Mouse (Mus musculus) induced T-regulatory cell, adult 2 months (primary cell): Measurements from ENCODE around the gene Slc7a11.

Experiments used
- DNase-seq: peaks from one replicate; pipeline ENCODE4 v3.0.0-alpha.2; 2012; ENCODE audit warnings: low read depth

Gene Slc7a11

DNA sequence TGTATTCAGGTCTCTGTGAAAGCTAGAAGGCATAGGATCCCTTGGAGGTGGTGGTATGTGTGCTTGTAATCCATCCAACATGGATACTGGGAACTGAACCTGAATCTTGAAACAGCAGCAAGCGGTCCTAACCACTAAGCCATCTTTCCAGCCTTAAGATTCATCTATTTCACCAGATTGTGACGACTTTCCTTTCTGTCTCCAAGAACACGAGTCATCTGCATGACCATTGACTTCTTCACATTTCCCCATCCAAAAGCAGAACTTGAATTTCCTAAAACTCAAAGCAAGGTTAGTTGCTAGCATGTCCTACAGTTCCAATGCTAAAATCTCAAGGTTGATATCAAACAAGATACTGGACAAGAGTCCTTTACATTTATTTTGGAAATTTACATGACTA, 37.5 kb downstream of the Slc7a11 start:
- no peak for DNase-seq

DNA sequence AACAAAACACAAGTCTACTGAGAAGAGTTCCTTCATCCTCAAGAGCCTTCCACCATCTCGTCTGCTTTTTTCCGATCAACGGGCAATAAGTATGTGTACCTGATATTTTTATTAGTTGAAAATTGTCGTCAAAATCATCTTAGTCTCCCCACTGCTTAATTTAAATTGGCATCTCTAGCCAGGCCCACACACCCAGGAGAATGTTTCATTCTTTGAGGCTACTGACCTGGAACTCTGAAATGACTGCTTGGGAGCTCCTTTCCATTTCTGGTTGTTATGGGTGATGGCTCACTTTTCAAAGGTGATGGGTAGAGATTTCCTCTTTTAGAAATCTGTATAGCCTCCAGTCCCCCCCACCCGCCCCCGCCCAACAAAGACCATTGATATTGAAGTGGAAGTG, 54.6 kb downstream of the Slc7a11 start:
- DNase-seq, result no peak

DNA sequence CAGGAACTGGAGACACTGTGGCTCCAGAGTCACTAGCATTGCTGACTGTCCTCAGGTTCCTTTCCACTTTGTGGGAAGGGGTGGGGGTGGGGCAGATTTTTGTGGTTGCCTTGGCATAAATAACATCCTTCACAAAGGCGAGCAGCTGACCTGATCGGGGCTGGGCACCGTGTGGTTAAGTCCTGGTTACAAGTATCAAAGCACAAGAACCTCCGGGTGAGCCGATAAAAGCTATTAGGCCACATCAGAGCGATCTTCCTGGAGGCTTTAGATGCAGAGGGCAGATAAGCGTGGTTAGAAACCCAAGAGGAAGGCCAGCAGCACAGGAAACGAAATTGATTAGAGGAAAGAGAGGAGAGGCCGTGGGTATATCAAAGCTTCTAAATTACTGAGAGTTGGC, 55.1 kb downstream of the Slc7a11 start:
- DNase-seq, result peak; percentile 10

DNA sequence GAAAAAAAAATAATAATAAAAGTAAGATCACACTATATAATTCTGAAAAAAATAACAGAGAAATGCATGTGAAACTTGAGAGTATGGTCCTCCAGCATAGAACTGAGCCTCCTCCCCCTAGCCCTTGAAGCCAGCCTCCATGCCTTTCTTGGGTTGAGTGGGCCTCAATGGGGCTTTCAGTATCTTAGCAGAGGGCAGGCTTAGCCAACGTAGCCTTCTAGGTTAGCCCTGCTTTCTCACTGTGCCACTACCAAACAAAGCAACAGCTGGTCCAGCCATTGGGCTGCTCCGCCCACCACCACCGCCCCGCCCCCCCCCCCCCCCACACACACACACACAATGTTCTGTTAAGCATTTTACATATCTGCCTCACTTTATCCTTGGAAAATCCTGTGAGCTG, 56.1 kb downstream of the Slc7a11 start:
- DNase-seq, result no peak

DNA sequence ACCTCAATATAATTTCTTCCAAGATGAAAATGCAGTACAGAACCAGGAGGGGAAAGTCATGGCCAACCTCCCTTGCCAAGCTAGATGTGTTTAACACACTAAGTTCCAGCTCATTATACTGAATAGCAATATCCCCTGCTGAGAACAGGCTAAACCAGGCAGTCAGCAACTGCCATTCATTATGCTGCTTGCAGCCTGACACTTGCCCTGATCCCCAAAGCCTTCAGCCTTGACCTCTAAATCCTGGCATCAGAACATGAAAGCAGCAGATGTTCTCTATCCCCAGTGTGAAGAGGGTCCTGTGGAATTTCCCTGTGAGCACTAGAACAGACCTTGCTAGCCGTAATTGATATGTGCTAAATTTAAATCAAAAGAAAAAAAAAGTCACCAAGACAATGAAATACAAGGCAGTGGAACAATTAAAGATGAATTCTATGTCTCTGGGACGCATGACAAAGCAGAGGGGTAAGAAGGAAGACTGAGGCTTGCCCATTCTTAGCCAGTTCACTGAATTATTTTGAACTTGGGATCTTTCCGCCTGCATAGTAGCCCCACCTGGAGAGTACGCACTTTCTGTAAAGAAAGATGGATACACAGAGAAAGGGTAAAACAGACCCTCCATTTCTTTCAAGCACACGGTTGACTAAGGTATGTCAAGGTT, 56.7 kb downstream of the Slc7a11 start:
- no peak for DNase-seq

DNA sequence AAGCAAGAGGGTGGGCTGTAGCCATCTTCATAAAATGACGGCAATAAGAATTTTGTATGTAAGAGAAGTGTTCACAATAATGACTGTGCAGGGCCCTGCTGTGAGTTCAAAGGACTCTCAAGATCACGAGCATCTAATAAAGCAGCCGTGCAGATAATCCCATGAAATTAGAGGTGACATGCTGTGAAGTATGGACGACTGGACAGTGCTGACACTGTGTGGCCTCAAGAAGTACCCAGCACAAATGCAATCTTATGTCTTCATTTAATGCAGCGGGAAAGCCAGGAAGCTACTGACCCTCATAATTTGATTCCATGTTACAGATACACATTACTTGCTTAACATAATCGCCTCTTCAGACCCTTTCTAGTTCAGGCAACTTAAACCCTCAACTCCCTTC, 57.3 kb downstream of the Slc7a11 start:
- no peak for DNase-seq

DNA sequence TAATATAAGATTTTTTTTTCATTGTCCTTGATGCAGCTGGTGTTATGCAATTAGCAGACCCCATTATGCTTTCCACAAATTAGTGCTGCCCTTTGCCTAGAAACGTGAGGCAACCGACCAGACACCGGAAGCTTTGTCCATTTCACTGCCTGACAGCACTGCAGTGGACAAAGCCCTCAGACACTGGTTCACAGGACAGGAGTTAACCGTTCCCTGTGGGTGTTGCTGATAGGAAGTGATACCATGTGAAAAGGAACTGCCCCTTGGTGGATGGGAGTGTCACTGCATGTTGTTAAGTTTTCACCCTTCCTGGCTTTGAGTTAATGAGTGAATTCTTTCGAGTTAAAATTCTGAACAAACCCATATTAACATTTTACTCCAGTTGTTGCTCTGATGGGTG, 60.7 kb downstream of the Slc7a11 start:
- no peak for DNase-seq

DNA sequence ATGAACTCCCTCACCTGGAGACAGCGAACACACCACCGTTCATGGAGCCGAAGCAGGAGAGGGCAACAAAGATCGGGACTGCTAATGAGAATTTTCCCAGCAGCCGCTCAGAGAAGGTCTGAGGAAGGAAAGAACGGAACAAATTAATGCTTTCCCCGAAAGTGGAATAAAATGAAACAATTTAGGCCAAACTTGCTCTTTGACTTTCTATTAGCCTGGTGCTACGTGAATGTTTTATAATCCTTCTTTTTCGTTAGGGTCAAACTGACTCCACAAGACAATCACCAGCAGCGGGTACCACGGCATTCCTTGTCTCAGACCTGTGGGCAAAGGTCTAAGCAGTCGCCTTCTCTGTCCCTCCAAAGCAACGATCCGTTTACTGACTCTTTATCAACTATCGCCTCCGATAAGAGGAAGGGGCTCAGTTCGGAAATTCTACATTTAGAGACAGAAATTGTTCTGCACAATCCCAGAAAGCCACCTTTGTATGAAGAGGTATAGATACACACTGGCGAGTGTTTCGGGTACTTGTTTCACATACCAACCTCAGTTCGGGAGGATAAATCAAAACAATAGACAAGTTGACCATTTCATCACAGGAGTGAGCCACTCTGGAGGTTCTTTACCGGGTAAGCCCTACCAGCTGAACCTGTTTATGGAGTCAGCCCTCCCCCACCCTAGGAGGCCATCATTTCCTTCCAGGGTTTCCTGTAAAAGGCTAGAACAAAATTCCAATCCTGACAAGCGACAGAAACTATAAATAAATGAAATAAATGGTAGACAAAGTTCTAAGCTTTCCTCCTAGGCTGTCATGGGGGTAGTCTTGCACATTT, 61.3 kb downstream of the Slc7a11 start:
- DNase-seq, result no peak

DNA sequence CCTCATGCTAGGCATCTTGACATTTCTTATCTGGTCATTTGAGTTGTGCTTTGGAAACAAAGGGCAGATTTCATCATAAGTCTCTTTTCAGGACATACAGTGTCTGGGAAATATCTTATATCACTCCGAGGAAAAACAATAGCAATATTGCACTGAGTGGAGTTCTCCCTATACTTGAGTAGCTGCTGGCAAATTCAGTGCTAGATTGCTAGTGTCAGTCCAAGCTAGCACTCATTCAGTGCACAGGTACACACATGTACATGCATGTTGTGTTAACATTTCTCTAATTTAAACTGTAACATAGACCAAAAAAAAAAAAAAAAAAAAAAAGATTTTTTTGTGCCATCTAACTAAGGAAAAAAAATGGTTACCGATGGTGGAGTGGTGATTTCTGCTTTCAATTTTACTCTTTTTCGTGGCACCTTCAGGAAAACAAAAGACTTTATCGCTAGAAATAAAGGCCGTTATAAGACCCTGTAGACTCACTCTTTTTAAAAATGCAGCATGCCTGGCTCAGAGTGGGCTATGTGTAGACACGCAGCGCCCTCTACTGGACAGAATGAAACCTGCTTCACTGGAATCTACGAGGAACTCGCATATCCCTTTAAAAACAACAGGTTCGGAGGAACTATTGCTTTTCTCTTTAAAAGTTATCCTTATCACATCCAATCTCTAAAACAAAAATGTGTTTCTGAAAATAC, 62.1 kb downstream of the Slc7a11 start:
- peak; percentile 71 for DNase-seq

DNA sequence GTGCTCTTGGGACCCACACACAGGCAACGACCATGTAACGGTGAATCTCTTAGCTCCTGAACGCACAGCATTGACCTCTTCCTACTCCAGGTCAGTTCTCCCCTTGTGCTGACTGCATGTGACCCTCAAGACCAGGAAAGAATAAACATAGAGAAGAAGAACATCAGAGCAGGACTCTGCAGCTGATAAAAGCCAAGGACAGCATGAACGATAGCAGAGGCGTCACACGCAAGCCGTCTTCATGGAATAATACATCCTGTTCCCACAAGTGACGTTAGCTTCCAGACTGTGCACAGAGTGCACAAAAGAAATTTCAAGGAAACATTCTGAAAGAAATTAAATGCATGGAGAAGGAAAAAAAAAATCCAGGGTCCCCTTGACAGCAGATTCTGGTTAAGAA, 63.5 kb downstream of the Slc7a11 start:
- no peak for DNase-seq

DNA sequence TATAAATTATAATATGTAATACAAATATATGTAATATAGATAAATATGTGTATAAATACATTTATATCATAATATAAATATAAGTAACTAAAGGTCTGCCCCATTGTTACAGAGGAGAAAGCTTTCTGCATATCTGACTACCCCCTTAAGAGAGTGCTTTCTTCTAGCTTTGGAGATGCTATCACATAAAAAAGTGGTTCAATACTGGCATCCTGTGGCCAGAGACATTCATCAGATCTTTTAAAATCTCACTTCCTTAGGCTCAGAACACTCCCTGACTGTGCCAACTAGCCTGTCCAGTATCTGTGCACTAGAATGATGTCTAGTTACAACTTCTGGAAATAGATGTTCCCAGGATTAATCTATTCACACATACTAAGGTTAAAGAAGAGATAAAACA, 67.9 kb downstream of the Slc7a11 start:
- no peak for DNase-seq

DNA sequence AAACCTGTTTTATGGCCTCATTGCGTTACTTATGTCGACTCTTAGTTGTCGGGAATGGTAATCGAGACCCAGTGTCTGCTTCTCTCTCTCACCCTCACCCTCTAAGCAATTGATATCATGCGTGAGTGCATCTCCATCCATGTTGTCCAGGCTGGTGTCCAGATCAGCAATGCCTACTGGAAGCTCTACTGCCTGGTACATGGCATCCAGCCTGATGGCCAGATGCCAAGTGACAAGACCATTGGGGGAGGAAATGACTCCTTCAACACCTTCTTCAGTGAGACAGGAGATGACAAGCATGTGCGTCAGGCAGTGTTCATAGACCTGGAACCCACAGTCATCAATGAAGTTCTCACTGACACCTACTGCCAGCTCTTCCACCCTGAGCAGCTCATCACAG, 73.6 kb downstream of the Slc7a11 start:
- DNase-seq, result no peak

DNA sequence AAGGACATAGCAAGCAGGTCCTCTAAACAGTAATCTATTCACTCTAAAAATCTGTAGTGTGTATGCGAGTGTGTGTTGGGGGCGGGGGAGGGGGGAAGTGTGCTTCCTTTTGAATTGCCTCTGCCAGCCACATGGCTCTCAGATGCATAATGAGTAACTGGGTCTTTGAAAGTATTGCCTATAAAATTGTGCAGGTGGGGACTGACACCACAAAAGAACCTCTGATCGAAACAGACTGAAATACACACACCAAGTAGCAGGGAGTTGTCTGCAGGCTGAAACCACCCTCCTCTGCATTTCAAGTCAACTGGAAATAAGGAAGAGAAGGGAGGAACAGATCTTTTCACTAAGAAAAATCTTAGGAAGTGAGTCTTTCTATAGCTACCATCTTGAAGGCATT, 76.2 kb downstream of the Slc7a11 start:
- DNase-seq, result no peak

DNA sequence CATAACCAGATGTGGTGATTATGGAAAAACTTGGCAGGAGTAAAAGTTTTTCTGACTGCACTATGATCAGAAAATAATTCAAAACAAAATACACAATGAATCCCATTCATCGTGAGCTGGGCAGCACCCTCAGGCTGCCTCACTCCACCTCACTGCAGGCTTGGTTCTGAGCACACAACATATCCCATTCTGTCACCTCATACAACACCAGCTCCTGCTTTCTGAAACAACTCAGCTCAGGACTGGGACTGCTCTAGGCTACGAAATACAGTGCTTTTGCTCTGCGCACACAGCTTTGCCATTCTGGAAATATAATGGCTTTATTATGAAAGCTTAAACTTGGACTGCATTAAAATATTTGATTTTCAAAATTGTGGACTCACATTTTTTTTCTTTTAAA, 79.8 kb downstream of the Slc7a11 start:
- no peak for DNase-seq

DNA sequence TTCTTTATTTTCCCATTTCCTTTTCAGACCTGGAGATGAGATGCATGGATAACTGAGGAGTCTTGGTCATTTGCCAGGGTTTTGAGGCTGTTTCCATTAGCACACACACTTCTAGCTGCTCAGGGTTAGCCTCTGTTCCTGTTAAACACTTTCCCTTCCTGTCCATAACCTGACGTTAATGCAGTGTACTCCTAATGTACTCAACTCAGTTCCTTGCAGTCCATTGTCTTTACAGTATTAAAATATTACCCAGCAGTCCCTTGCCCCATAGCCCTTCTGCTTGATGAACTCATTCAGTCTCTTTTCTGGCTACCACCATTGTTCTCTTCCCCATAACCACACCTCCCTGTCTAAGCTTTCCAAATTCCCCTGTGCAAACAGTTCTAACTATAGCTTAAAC, 96.3 kb downstream of the Slc7a11 start:
- no peak for DNase-seq

DNA sequence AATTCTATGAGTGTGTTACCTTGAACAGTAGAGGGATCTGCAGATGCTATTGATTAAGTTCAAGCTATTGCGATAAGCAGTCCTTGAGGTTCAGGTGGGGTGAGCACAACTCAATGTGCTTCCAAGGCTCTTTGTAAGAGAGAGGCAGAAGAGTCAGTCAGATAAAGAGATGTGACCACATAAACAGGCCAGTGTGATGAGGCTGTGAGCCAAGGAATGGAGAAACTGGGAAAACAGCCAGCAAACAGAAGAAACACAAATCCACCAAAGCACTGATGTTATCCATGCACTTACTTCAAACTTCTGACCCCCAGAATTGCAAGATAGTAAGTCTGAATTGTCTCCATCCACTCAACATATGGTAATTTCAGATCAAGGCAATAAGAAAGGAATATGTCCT, 99.0 kb downstream of the Slc7a11 start:
- DNase-seq, result no peak

DNA sequence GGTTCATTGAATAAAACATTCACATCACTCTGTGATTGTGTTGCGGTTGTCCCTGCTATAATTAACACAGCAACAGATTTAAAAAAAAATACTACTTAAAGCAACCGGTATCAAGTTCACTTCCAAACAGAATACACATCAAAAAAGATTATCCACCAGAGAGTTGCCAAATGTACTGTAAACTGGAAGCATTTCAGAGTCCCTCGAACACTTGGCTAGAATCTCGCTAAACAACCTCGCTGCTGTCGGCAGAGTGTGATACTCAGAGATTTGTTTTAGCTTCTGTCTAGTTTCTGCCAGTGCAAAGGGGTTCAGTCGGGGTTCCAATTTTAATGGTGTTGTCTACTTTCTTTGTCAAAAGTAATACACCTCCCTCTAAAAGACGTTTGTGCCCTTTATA, 118.9 kb downstream of the Slc7a11 start:
- DNase-seq, result no peak

DNA sequence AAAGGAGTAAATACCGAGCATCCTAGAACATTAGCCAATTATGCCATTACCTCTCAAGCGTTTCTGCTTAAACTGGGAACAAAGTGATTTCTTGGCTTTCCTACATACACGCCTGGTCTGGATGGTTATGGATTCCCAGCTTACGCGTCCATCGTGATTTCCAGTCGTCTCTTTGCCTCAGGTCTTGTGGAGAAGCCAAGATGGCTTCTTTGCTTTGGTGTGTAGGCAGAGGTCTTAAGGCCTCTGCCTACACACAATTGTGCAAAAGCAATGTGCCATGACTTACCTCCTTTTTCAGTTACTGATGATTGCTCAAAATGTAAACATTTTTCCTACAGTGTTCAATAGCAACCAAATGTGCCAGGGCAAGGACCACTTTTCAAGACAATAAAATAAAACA, 119.5 kb downstream of the Slc7a11 start:
- DNase-seq, result no peak

DNA sequence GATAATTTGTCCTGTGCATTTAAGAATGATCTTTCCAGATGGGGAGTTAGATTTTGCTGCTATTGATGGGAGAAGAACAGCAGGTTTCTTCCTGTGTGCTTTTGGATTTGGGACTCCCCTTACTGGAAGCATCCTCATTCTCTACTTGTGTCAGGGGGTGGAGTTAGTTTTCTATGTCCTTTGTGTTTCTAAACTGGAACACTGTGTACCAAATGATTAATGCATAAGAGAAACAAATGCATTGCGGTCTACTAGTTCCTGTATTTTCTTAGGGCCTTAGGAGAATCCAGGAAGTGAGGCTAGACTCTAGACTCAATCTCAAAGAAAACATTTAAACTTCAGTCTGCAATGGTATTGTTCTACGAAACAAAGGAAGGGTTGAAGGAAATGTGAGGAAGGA, 122.6 kb downstream of the Slc7a11 start:
- DNase-seq, result no peak

DNA sequence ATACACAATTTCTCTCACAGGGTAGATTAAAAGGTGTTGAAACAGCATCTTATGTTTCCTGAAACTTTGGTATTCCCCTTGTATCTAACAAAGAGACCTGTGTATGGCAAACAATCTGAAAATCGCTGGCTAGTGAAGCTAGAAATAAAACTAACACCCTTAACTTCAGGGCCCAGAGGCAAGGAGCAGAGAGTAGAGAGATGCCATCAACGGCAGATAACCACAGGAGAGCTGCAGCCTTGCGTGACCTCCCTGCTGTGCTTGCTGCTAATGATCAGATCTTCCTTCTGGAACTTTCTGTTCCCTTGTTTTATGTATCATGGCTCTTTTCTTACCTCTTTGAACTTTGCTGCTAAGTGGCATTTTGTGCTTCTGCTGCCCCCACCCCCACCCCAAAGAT, 125.3 kb downstream of the Slc7a11 start:
- no peak for DNase-seq

DNA sequence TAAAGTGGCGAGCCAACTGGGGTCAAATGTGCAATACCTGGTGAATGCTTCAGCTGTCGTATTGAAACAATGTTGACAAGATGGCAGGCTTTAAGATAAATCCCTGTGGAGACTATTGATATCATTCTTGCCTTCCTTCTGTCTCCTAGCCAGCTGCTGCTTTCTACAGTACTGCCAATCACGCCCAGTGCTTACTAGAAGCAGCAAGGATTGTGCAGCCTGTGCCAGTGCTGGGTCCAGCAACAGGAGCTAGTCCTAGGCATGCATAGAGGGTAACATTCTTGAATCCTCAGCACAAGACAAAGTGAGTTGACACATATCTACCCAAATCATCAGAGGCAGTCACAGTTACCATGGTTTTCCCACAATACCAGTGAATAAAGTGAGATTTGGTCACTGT, 129.6 kb downstream of the Slc7a11 start:
- DNase-seq, result no peak

DNA sequence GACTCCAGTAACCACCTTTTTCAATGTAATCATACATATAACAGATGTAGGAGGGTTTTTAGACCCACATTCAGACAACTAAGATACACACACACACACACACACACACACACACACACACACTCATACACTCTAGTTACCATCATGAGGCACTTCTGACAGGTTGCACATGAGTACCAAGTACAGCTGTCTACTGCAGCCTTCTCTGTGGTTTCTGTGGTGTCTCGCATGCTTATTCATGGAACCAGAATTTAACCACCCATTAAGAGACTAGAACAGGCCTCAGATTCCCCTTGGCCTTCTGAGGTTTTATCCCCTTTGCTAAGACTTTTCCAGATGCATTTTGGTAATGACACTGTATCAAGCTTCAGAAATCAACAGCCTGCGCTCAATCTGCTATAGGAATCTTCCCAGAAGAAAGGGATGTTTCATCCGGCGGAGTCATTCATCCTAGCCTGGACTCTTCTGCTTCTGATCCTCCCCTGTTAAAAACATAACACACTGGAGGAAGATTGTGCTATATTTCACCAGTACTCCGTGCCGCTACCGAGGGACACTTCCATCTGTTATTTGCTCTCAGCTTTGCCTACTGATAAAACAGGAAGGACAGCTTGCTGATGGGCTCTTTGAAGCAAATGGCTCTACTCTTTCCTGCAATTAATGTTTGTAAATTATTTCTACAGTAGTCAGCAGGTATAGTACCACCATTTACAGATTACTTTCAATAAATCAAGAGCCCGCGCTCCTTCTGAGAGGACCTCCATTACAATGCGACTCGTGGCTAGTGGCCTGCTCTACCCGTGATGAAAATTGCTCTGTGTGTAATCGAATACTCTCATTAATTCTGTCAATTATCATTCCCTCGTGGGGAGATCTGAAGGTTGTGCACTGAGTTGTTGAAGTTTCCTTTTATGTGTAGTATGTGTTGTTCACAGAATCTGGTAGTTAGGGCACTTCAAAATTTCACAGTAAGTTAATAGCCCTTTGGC, 135.8 kb downstream of the Slc7a11 start:
- DNase-seq, result no peak
